Mouse (Mus musculus): ENCODE data around the gene Olfr669.

- TF ChIP-seq CTCF (IDR thresholded peaks at IDR 0.05; ENCODE audit: extremely low read depth, insufficient read depth, insufficient read length, insufficient replicate concordance) (no peak), POLR2A (IDR thresholded peaks at IDR 0.05; ENCODE audit: low read depth, low read length) (no peak)
Measured at GRCm38 (mm10) chr7:104921382-104921781, 12.7 kb upstream of the Olfr669 start, which contains the start of gene Olfr667.
